Mouse (Mus musculus): Measurements from ENCODE around the gene Mief1.

DNA sequence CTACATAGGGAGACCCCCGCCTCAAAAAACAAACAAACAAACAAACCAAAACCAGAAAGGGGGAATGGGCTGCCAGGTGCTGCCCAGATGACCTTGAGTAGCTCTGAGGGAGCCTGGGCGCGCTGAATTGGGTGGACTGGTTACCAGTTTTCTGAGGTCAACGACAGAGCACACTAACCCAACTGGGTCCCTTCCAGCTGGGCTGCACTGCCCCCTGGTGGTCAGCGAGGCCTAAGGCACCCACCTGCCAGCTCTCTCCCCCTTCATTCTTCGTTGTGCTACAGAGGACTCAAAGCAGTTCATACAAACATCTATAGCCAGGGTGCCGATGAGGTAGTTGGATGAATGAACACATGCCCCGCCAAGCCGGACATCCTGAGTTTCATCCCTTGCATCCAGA is 8.6 kb upstream of the Mief1 start:
- TF ChIP-seq CTCF (IDR thresholded peaks at IDR 0.05; ENCODE audit: control insufficient read depth, insufficient read depth, insufficient replicate concordance, low read depth, low read length) (peak; percentile 98), POLR2A (IDR thresholded peaks at IDR 0.05; ENCODE audit: control insufficient read depth, low read depth, low read length) (no peak)
